Comparison of ENCODE assay signal across 8 mouse cellular contexts in genomic region chr1:38450677-38451076, GRCm38 (mm10).
DNase-seq lines count a peak whose midpoint lies in the region; ATAC-seq lines count a peak whose summit lies in the region.

No protein-coding gene starts in this region.

- H3K36me3 ChIP-seq in heart, embryonic 11.5 days (ENCODE audit: control insufficient read depth, insufficient read depth, low read length): no peaks in the 10 kb centered on the region
- H3K36me3 ChIP-seq in heart, embryonic 15.5 days: no peaks in the 10 kb centered on the region

- no peak overlapping the region for H3K9ac ChIP-seq in heart, embryonic 11.5 days (ENCODE audit: low read depth, low read length)
- no peak overlapping the region for H3K9ac ChIP-seq in heart, embryonic 15.5 days

- H3K4me1 ChIP-seq in heart, embryonic 11.5 days (ENCODE audit: control insufficient read depth, insufficient read depth, low read length): peaks cover 46% of the 10 kb centered on the region
- peaks cover 41% of the 10 kb centered on the region for H3K4me1 ChIP-seq in heart, embryonic 15.5 days (replicated peaks)

- no peak overlapping the region for H3K27ac ChIP-seq in heart, embryonic 11.5 days (ENCODE audit: low read depth, low read length)
- 0 out of 2 replicates have a peak overlapping the region, but pooled peaks have one; percentile 33 for H3K27ac ChIP-seq in heart, embryonic 15.5 days

- no peak overlapping the region for H3K4me3 ChIP-seq in heart, embryonic 11.5 days (ENCODE audit: low read depth, low read length)
- H3K4me3 ChIP-seq in heart, embryonic 15.5 days: no peak overlapping the region

- peak; percentile 59 to 75 for DNase-seq in heart, adult 18-20 months
- peak; percentile 77 for DNase-seq in fibroblast of lung, adult 2 months (ENCODE audit: low read depth)
- DNase-seq in left cerebral cortex, adult 18-20 months (ENCODE audit: low spot score in 2 of 2): peak; percentile 34 to 44
- DNase-seq in right cerebral cortex, postnatal 14 days: peak; percentile 60
- DNase-seq in urinary bladder, adult 2 months (ENCODE audit: low spot score): no peak
- no peak for DNase-seq in embryo, embryonic 11 days

- H3K4me2 ChIP-seq in heart, embryonic 11.5 days: no peak overlapping the region
- no peak overlapping the region for H3K4me2 ChIP-seq in heart, embryonic 15.5 days

- no peaks in the 10 kb centered on the region for H3K9me3 ChIP-seq in heart, embryonic 11.5 days (replicated peaks; ENCODE audit: control insufficient read depth, low read length)
- H3K9me3 ChIP-seq in heart, embryonic 15.5 days (replicated peaks): no peaks in the 10 kb centered on the region

- H3K27me3 ChIP-seq in heart, embryonic 11.5 days (ENCODE audit: control insufficient read depth, insufficient read depth, low read length): no peaks in the 10 kb centered on the region
- H3K27me3 ChIP-seq in heart, embryonic 15.5 days: no peaks in the 10 kb centered on the region

- no peak for ATAC-seq in heart, embryonic 11.5 days (replicated peaks; ENCODE audit: insufficient number of reproducible peaks, low FRiP score, low TSS enrichment)
- ATAC-seq in heart, embryonic 15.5 days (replicated peaks; ENCODE audit: insufficient number of reproducible peaks, insufficient read depth, low FRiP score, low read depth): peak; percentile 48

- 79% methylated on average over 12 of the region's 12 CpGs for WGBS in heart, embryonic 11.5 days (ENCODE audit: insufficient replicate concordance)
- 67% methylated on average over 12 of the region's 12 CpGs for WGBS in heart, embryonic 15.5 days

Comparison
In these comparisons a context has a peak if more than half of its experiments do, and no peak if none do; other contexts are left out.
1. DNase-seq: peak in heart, adult 18-20 months (2 of 2), fibroblast of lung, adult 2 months (single experiment), left cerebral cortex, adult 18-20 months (2 of 2) and right cerebral cortex, postnatal 14 days (single experiment); none in urinary bladder, adult 2 months (single experiment) and embryo, embryonic 11 days (single experiment).